Mouse (Mus musculus) MEL (cell line): ENCODE results near the gene Rnase10.

Source experiments
- CHD2 ChIP-seq: IDR thresholded peaks from 2 replicates; pipeline ENCODE4 v1.6.1; 2011; ENCODE audit warnings: low read length, improper control_type of control experiment
- CTCF ChIP-seq, 3 experiments: IDR thresholded peaks in 2 of 3; conservative IDR thresholded peaks in 1 of 3; 2 replicates each; pipeline ENCODE4 v1.5.1; 2011 to 2012; ENCODE audit warnings: low read length in 3 of 3, low read depth in 2 of 3, mild to moderate bottlenecking in 2 of 3, improper control_type of control experiment in 1 of 3, inconsistent platforms in 1 of 3, mixed read lengths in 1 of 3, moderate library complexity in 1 of 3; ENCODE audit not compliant: control insufficient read depth in 1 of 3, insufficient read depth in 1 of 3, poor library complexity in 1 of 3, severe bottlenecking in 1 of 3
- EP300 ChIP-seq, 2 experiments: IDR thresholded peaks; 2 replicates each; pipeline ENCODE4 v1.6.1; 2011; ENCODE audit warnings: improper control_type of control experiment in 2 of 2, low read length in 2 of 2, low read depth in 1 of 2, mild to moderate bottlenecking in 1 of 2
- GATA1 ChIP-seq: IDR thresholded peaks from 2 replicates; pipeline ENCODE4 v1.6.1; 2011; ENCODE audit warnings: low read depth, low read length, improper control_type of control experiment
- MXI1 ChIP-seq: IDR thresholded peaks from 2 replicates; pipeline ENCODE4 v1.6.1; 2011; ENCODE audit warnings: mild to moderate bottlenecking, low read depth, low read length, improper control_type of control experiment
- MYB ChIP-seq: IDR thresholded peaks from 2 replicates; pipeline ENCODE4 v1.6.1; 2011; ENCODE audit warnings: mild to moderate bottlenecking, low read depth, low read length, improper control_type of control experiment
- NRF1 ChIP-seq: IDR thresholded peaks from 2 replicates; pipeline ENCODE4 v1.6.1; 2014; ENCODE audit warnings: low read depth, mild to moderate bottlenecking, inconsistent platforms, low read length, improper control_type of control experiment, moderate library complexity; ENCODE audit not compliant: poor library complexity, insufficient read depth, severe bottlenecking
- POLR2A ChIP-seq, 2 experiments: IDR thresholded peaks; 2 replicates each; pipeline ENCODE4 v1.6.1; 2011 to 2012; ENCODE audit warnings: low read length in 2 of 2, mild to moderate bottlenecking in 2 of 2, control low read depth in 1 of 2, improper control_type of control experiment in 1 of 2, low read depth in 1 of 2, moderate library complexity in 1 of 2; ENCODE audit not compliant: control insufficient read depth in 1 of 2, insufficient read depth in 1 of 2, poor library complexity in 1 of 2
- POLR2AphosphoS2 ChIP-seq: IDR thresholded peaks from 2 replicates; pipeline ENCODE4 v1.6.1; 2011; ENCODE audit warnings: low read length, improper control_type of control experiment
- USF2 ChIP-seq, 2 experiments: IDR thresholded peaks; 2 replicates each; pipeline ENCODE4 v1.6.1; 2011 to 2012; ENCODE audit warnings: improper control_type of control experiment in 2 of 2, low read length in 2 of 2, borderline replicate concordance in 1 of 2, inconsistent platforms in 1 of 2, low read depth in 1 of 2, mild to moderate bottlenecking in 1 of 2; ENCODE audit not compliant: insufficient read depth in 1 of 2
- ZNF384 ChIP-seq: IDR thresholded peaks from 2 replicates; pipeline ENCODE4 v1.6.1; 2012; ENCODE audit warnings: low read depth, mild to moderate bottlenecking, inconsistent platforms, low read length, improper control_type of control experiment

DNA sequence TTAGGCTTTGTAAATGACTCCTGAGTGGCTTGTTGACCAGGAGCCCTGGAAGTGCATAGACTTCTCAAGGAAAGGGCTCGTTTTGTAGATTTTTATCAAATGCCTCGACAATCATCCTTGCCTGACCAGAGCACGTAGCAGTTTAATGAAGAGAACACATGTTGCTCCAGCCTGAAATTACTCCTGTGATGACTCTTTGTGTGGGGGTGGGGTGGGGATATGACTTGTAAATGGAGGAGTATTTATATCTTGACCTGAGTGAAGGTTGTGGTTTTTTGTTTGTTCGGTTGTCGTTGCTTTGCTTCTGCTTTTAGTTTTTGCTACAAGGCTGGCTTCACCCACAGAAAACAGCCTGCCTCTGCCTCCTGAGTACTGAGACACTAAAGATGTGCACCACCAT is 25.7 kb upstream of the Rnase10 start:
- no peak for TF ChIP-seq ZNF384
- no peak; a peak in 1 of 4 replicates for TF ChIP-seq EP300 (IDR thresholded peaks at IDR 0.05; ENCODE audit: low read depth in 1 of 2, low read length in 2 of 2)
- no peak for TF ChIP-seq GATA1
- no peak for TF ChIP-seq CTCF (IDR thresholded peaks at IDR 0.05 in 2 of 3, conservative IDR thresholded peaks at IDR 0.05 in 1 of 3; ENCODE audit: control insufficient read depth in 1 of 3, insufficient read depth in 1 of 3, low read depth in 2 of 3, low read length in 3 of 3, poor library complexity in 1 of 3, severe bottlenecking in 1 of 3)
- no peak for TF ChIP-seq POLR2A (IDR thresholded peaks at IDR 0.05; ENCODE audit: control insufficient read depth in 1 of 2, insufficient read depth in 1 of 2, low read depth in 1 of 2, low read length in 2 of 2, poor library complexity in 1 of 2)
- no peak for TF ChIP-seq CHD2
- no peak for TF ChIP-seq MXI1
- TF ChIP-seq POLR2AphosphoS2 = no peak
- TF ChIP-seq MYB = no peak
- TF ChIP-seq NRF1 = no peak
- TF ChIP-seq USF2 (IDR thresholded peaks at IDR 0.05; ENCODE audit: borderline replicate concordance in 1 of 2, insufficient read depth in 1 of 2, low read depth in 1 of 2, low read length in 2 of 2) = no peak
